Mouse (Mus musculus) MEL (cell line): ENCODE data around the gene Ndufs2. TPM values are rescaled to one million over a fixed set of nuclear protein-coding genes. Genes with fewer than 3 reads are reported as not detected.

Experiments used
- DNase-seq: peaks from one replicate; pipeline ENCODE4 v3.0.0; 2011; ENCODE audit warnings: low read depth, low spot score
- H3K27ac ChIP-seq: 2 replicates; pipeline ENCODE4 v1.5.1; 2012; ENCODE audit warnings: low read depth, mild to moderate bottlenecking, control low read depth, low read length, moderate library complexity; ENCODE audit not compliant: control insufficient read depth
- H3K27me3 ChIP-seq, 2 experiments: fragments of 150-350 bp in 1 of 2; sonication (generic) in 1 of 2; 2 replicates each; pipeline ENCODE4 v1.6.1; 2012; ENCODE audit warnings: low read length in 2 of 2, mild to moderate bottlenecking in 2 of 2, improper control_type of control experiment in 1 of 2, moderate library complexity in 1 of 2; ENCODE audit not compliant: insufficient read depth in 2 of 2, control insufficient read depth in 1 of 2
- H3K36me3 ChIP-seq, 2 experiments: 2 replicates each; pipeline ENCODE4 v1.6.1; 2012 to 2014; ENCODE audit warnings: low read length in 2 of 2, improper control_type of control experiment in 1 of 2, inconsistent platforms in 1 of 2, mild to moderate bottlenecking in 1 of 2; ENCODE audit not compliant: insufficient read depth in 2 of 2, control insufficient read depth in 1 of 2
- H3K4me1 ChIP-seq, 2 experiments: fragments of 150-350 bp in 1 of 2; sonication (generic) in 1 of 2; 2 replicates each; pipeline ENCODE4 v1.6.1; 2012; ENCODE audit warnings: low read length in 2 of 2, improper control_type of control experiment in 1 of 2, mild to moderate bottlenecking in 1 of 2; ENCODE audit not compliant: insufficient read depth in 2 of 2, control insufficient read depth in 1 of 2
- H3K4me3 ChIP-seq, 2 experiments: fragments of 150-350 bp in 1 of 2; sonication (generic) in 1 of 2; 2 replicates each; pipeline ENCODE4 v1.5.1; 2012; ENCODE audit warnings: low read depth in 2 of 2, low read length in 2 of 2, mild to moderate bottlenecking in 2 of 2, moderate library complexity in 2 of 2, control low read depth in 1 of 2, improper control_type of control experiment in 1 of 2; ENCODE audit not compliant: control insufficient read depth in 1 of 2, insufficient read depth in 1 of 2
- H3K79me2 ChIP-seq: 2 replicates; pipeline ENCODE4 v1.6.1; 2012; ENCODE audit warnings: mild to moderate bottlenecking, low read length, moderate library complexity; ENCODE audit not compliant: control insufficient read depth, poor library complexity, insufficient read depth
- H3K9ac ChIP-seq: 2 replicates; pipeline ENCODE4 v1.6.1; 2012; ENCODE audit warnings: low read depth, mild to moderate bottlenecking, control low read depth, low read length, moderate library complexity; ENCODE audit not compliant: control insufficient read depth, poor library complexity, severe bottlenecking
- H3K9me3 ChIP-seq: fragments of 150-350 bp; sonication (generic); replicated peaks from 2 replicates; pipeline ENCODE4 v1.6.1; 2012; ENCODE audit warnings: mild to moderate bottlenecking, low read length, improper control_type of control experiment, moderate library complexity; ENCODE audit not compliant: insufficient read depth
- CHD1 ChIP-seq: IDR thresholded peaks from 2 replicates; pipeline ENCODE4 v1.6.1; 2012; ENCODE audit warnings: low read depth, mild to moderate bottlenecking, inconsistent platforms, low read length, improper control_type of control experiment
- ETS1 ChIP-seq: IDR thresholded peaks from 2 replicates; pipeline ENCODE4 v1.6.1; 2012; ENCODE audit warnings: low read depth, mild to moderate bottlenecking, inconsistent platforms, low read length, improper control_type of control experiment, moderate library complexity
- GATA1 ChIP-seq: IDR thresholded peaks from 2 replicates; pipeline ENCODE4 v1.6.1; 2011; ENCODE audit warnings: low read depth, low read length, improper control_type of control experiment
- HCFC1 ChIP-seq: IDR thresholded peaks from 2 replicates; pipeline ENCODE4 v1.6.1; 2012; ENCODE audit warnings: low read depth, mild to moderate bottlenecking, inconsistent platforms, low read length, improper control_type of control experiment, moderate library complexity
- JUND ChIP-seq: IDR thresholded peaks from 2 replicates; pipeline ENCODE4 v1.6.1; 2011; ENCODE audit warnings: low read depth, mild to moderate bottlenecking, improper control_type of control experiment, low read length
- KAT2A ChIP-seq: conservative IDR thresholded peaks from 2 replicates; pipeline ENCODE4 v1.6.1; 2012; ENCODE audit warnings: low read depth, low read length, improper control_type of control experiment, inconsistent platforms
- MAFK ChIP-seq: IDR thresholded peaks from 2 replicates; pipeline ENCODE4 v1.6.1; 2011; ENCODE audit warnings: low read depth, mild to moderate bottlenecking, low read length, improper control_type of control experiment, borderline replicate concordance
- MAX ChIP-seq: IDR thresholded peaks from 2 replicates; pipeline ENCODE4 v1.6.1; 2011; ENCODE audit warnings: low read length, improper control_type of control experiment
- MYB ChIP-seq: IDR thresholded peaks from 2 replicates; pipeline ENCODE4 v1.6.1; 2011; ENCODE audit warnings: mild to moderate bottlenecking, low read depth, low read length, improper control_type of control experiment
- MYC ChIP-seq: IDR thresholded peaks from 2 replicates; pipeline ENCODE4 v1.6.1; 2011; ENCODE audit warnings: low read depth, mild to moderate bottlenecking, low read length, improper control_type of control experiment, moderate library complexity
- NELFE ChIP-seq: IDR thresholded peaks from 2 replicates; pipeline ENCODE4 v1.6.1; 2011; ENCODE audit warnings: low read depth, low read length, improper control_type of control experiment
- NRF1 ChIP-seq: IDR thresholded peaks from 2 replicates; pipeline ENCODE4 v1.6.1; 2014; ENCODE audit warnings: low read depth, mild to moderate bottlenecking, inconsistent platforms, low read length, improper control_type of control experiment, moderate library complexity; ENCODE audit not compliant: poor library complexity, insufficient read depth, severe bottlenecking
- POLR2A ChIP-seq, 2 experiments: IDR thresholded peaks; 2 replicates each; pipeline ENCODE4 v1.6.1; 2011 to 2012; ENCODE audit warnings: low read length in 2 of 2, mild to moderate bottlenecking in 2 of 2, control low read depth in 1 of 2, improper control_type of control experiment in 1 of 2, low read depth in 1 of 2, moderate library complexity in 1 of 2; ENCODE audit not compliant: control insufficient read depth in 1 of 2, insufficient read depth in 1 of 2, poor library complexity in 1 of 2
- POLR2AphosphoS5 ChIP-seq: IDR thresholded peaks from 2 replicates; pipeline ENCODE4 v1.6.1; 2012; ENCODE audit warnings: low read depth, borderline replicate concordance, mild to moderate bottlenecking, inconsistent platforms, low read length, moderate library complexity, mixed read lengths
- RAD21 ChIP-seq: IDR thresholded peaks from 2 replicates; pipeline ENCODE4 v1.6.1; 2011; ENCODE audit warnings: mild to moderate bottlenecking, low read depth, low read length, improper control_type of control experiment
- SMC3 ChIP-seq: IDR thresholded peaks from 2 replicates; pipeline ENCODE4 v1.6.1; 2011; ENCODE audit warnings: low read depth, low read length, improper control_type of control experiment
- TAL1 ChIP-seq: IDR thresholded peaks from 2 replicates; pipeline ENCODE4 v1.6.1; 2012; ENCODE audit warnings: mild to moderate bottlenecking, inconsistent platforms, low read length, moderate library complexity, mixed read lengths
- UBTF ChIP-seq: IDR thresholded peaks from 2 replicates; pipeline ENCODE4 v1.6.1; 2012; ENCODE audit warnings: low read depth, mild to moderate bottlenecking, inconsistent platforms, low read length, improper control_type of control experiment, moderate library complexity, borderline replicate concordance; ENCODE audit not compliant: insufficient read depth
- USF2 ChIP-seq, 2 experiments: IDR thresholded peaks; 2 replicates each; pipeline ENCODE4 v1.6.1; 2011 to 2012; ENCODE audit warnings: improper control_type of control experiment in 2 of 2, low read length in 2 of 2, borderline replicate concordance in 1 of 2, inconsistent platforms in 1 of 2, low read depth in 1 of 2, mild to moderate bottlenecking in 1 of 2; ENCODE audit not compliant: insufficient read depth in 1 of 2
- ZC3H11A ChIP-seq: IDR thresholded peaks from 2 replicates; pipeline ENCODE4 v1.6.1; 2012; ENCODE audit warnings: low read depth, mild to moderate bottlenecking, inconsistent platforms, low read length, improper control_type of control experiment
- ZKSCAN1 ChIP-seq: IDR thresholded peaks from 2 replicates; pipeline ENCODE4 v1.6.1; 2012; ENCODE audit warnings: low read depth, mild to moderate bottlenecking, inconsistent platforms, low read length, improper control_type of control experiment, moderate library complexity
- ZNF384 ChIP-seq: IDR thresholded peaks from 2 replicates; pipeline ENCODE4 v1.6.1; 2012; ENCODE audit warnings: low read depth, mild to moderate bottlenecking, inconsistent platforms, low read length, improper control_type of control experiment
- polyA plus RNA-seq, 2 experiments: library from polyadenylated mRNA; stranded (reverse) in 1 of 2; unstranded in 1 of 2; fragments of >175 nt in 1 of 2; fragments of >200 nt in 1 of 2; gene quantifications; 2 replicates each; pipeline versions ENCODE4 v1.2.1 to v1.2.4; 2012; ENCODE audit warnings: low replicate concordance in 2 of 2, low read depth in 1 of 2; ENCODE audit not compliant: insufficient read length in 2 of 2, insufficient read depth in 1 of 2, missing spikeins in 1 of 2
- total RNA-seq: library from RNA; depleted of rRNA; stranded (reverse); fragments of 300-350 nt; gene quantifications from 2 replicates; pipeline ENCODE4 v1.2.3, GENCODE M21; 2012; rRNA removed

The Ndufs2 gene
- total RNA-seq (164 and 169 TPM in 2 replicates), polyA plus RNA-seq (100 to 1,000 TPM; 292 to 415 TPM)

GRCm38 (mm10) chr1:171250680-171251593, at the start of gene Ndufs2:
Ndufs2 (minus strand) TSS chr1:171251388.
- H3K9ac ChIP-seq = no peak within 1 kb of the TSS
- peaks cover 0 to 3% of the 10 kb centered on the region in 2 experiments; a peak in 1 of 4 replicates for H3K27me3 ChIP-seq
- peaks cover 2 to 15% of the 10 kb centered on the region in 2 experiments; a peak in 3 of 4 replicates for H3K4me1 ChIP-seq

GRCm38 (mm10) chr1:171298226-171298625, 47.0 kb upstream of the Ndufs2 start:
- no peak overlapping the region for H3K4me3 ChIP-seq
- TF ChIP-seq KAT2A (no peak), UBTF (no peak), USF2 (IDR thresholded peaks at IDR 0.05; ENCODE audit: borderline replicate concordance in 1 of 2, insufficient read depth in 1 of 2, low read depth in 1 of 2, low read length in 2 of 2) (no peak), GATA1 (no peak), MAX (no peak), MAFK (no peak), HCFC1 (no peak), TAL1 (no peak), MYB (no peak), ETS1 (no peak), ZNF384 (no peak), RAD21 (no peak), JUND (no peak), NRF1 (no peak), POLR2A (IDR thresholded peaks at IDR 0.05; ENCODE audit: control insufficient read depth in 1 of 2, insufficient read depth in 1 of 2, low read depth in 1 of 2, low read length in 2 of 2, poor library complexity in 1 of 2) (no peak), MYC (no peak)
- TF ChIP-seq, all 39 proteins: peak for 0
- peaks cover 0 to 8% of the 10 kb centered on the region in 2 experiments; a peak in 2 of 4 replicates for H3K4me1 ChIP-seq
- peaks cover 8% of the 10 kb centered on the region for H3K79me2 ChIP-seq
- no peak overlapping the region for H3K27ac ChIP-seq
- no peaks in the 10 kb centered on the region for H3K9me3 ChIP-seq
- peaks cover 0 to 9% of the 10 kb centered on the region in 2 experiments; a peak in 2 of 4 replicates for H3K36me3 ChIP-seq
- no peak overlapping the region for H3K9ac ChIP-seq
- peaks cover 0 to 4% of the 10 kb centered on the region in 2 experiments; a peak in 3 of 4 replicates for H3K27me3 ChIP-seq
- no peak for DNase-seq

More at GRCm38 (mm10) chr1:171250680-171251593, at the start of gene Ndufs2:
- no peak within 1 kb of the TSS for H3K27ac ChIP-seq
- no peak within 1 kb of the TSS for H3K4me3 ChIP-seq
- no peaks in the 10 kb centered on the region for H3K9me3 ChIP-seq
- peaks cover 0 to 4% of the 10 kb centered on the region in 2 experiments; a peak in 2 of 4 replicates for H3K36me3 ChIP-seq
- TF ChIP-seq POLR2AphosphoS5 (no peak), CHD1 (no peak), NELFE (no peak), HCFC1 (no peak), POLR2A (IDR thresholded peaks at IDR 0.05; ENCODE audit: control insufficient read depth in 1 of 2, insufficient read depth in 1 of 2, low read depth in 1 of 2, low read length in 2 of 2, poor library complexity in 1 of 2) (no peak), RAD21 (no peak), ZNF384 (no peak), ZKSCAN1 (no peak), SMC3 (no peak), MAX (no peak), ZC3H11A (no peak)
- DNase-seq = no peak
- H3K79me2 ChIP-seq = peaks cover 9% of the 10 kb centered on the region
